Mouse (Mus musculus): ENCODE measurements at regions not wholly inside any gene's neighbourhood (a gene's known extent, or its start where the extent isn't known, plus 50 kb on each side); places are given as distances from the start of the nearest gene placed in this dataset.

- DNase-seq (ENCODE audit: low spot score) (no peak), ATAC-seq (no peak)
- Histone ChIP-seq H3K27ac (peak overlapping the region; percentile 71), H3K4me2 (ENCODE audit: low read depth, low read length) (peak overlapping the region; percentile 13; the same call in 1 of the 2 replicates), H3K36me3 (ENCODE audit: insufficient read depth, low read length) (no peaks in the 10 kb centered on the region), H3K9me3 (ENCODE audit: low read length) (no peaks in the 10 kb centered on the region), H3K4me1 (ENCODE audit: insufficient read depth, low read length) (peaks cover 9% of the 10 kb centered on the region), H3K4me3 (ENCODE audit: low read length) (no peak overlapping the region), H3K27me3 (ENCODE audit: insufficient read depth, low read length) (no peaks in the 10 kb centered on the region), H3K9ac (replicated peaks; ENCODE audit: low read length) (no peak overlapping the region)
- 26% methylated on average over 11 of the region's 11 CpGs for WGBS
- no peak for TF ChIP-seq CTCF (IDR thresholded peaks at IDR 0.05; ENCODE audit: low read depth)
Observed at GRCm38 (mm10) chr8:10761694-10762305, 246.5 kb downstream of the Irs2 start.

GRCm38 (mm10) chr8:10760851-10761693 is 247.2 kb downstream of the Irs2 start:
- TF ChIP-seq CTCF (IDR thresholded peaks at IDR 0.05; ENCODE audit: low read depth): no peak
- ATAC-seq: peak; percentile 94
- Histone ChIP-seq H3K4me1 (ENCODE audit: insufficient read depth, low read length) (peaks cover 9% of the 10 kb centered on the region), H3K4me3 (ENCODE audit: low read length) (no peak overlapping the region), H3K4me2 (ENCODE audit: low read depth, low read length) (peak overlapping the region; percentile 13; the same call in 1 of the 2 replicates), H3K9me3 (ENCODE audit: low read length) (no peaks in the 10 kb centered on the region), H3K27ac (peak overlapping the region; percentile 71), H3K9ac (replicated peaks; ENCODE audit: low read length) (0 out of 2 replicates have a peak overlapping the region, but pooled peaks have one; percentile 21), H3K27me3 (ENCODE audit: insufficient read depth, low read length) (no peaks in the 10 kb centered on the region), H3K36me3 (ENCODE audit: insufficient read depth, low read length) (no peaks in the 10 kb centered on the region)
- DNase-seq (ENCODE audit: low spot score): peak; percentile 86
- 7% methylated on average over 17 of the region's 17 CpGs for WGBS

- no peaks in the 10 kb centered on the region for H3K36me3 ChIP-seq (ENCODE audit: insufficient read depth, low read length)
- no peak for ATAC-seq
- peak overlapping the region; percentile 71 for H3K27ac ChIP-seq
- no peak overlapping the region for H3K4me3 ChIP-seq (ENCODE audit: low read length)
- no peak overlapping the region for H3K9ac ChIP-seq (replicated peaks; ENCODE audit: low read length)
- no peak for TF ChIP-seq CTCF (IDR thresholded peaks at IDR 0.05; ENCODE audit: low read depth)
- peak; percentile 7 for DNase-seq (ENCODE audit: low spot score)
- WGBS: 26% methylated on average over 6 of the region's 6 CpGs
- H3K4me1 ChIP-seq (ENCODE audit: insufficient read depth, low read length): peaks cover 9% of the 10 kb centered on the region
- no peak overlapping the region for H3K4me2 ChIP-seq (ENCODE audit: low read depth, low read length)
- no peaks in the 10 kb centered on the region for H3K27me3 ChIP-seq (ENCODE audit: insufficient read depth, low read length)
- H3K9me3 ChIP-seq (ENCODE audit: low read length): no peaks in the 10 kb centered on the region
Observed at GRCm38 (mm10) chr8:10760231-10760630, 248.0 kb downstream of the Irs2 start.

GRCm38 (mm10) chr8:10758151-10758550 is 250.1 kb downstream of the Irs2 start:
- H3K9ac ChIP-seq (replicated peaks; ENCODE audit: low read length): no peak overlapping the region
- TF ChIP-seq CTCF (IDR thresholded peaks at IDR 0.05; ENCODE audit: low read depth): no peak
- H3K9me3 ChIP-seq (ENCODE audit: low read length): no peaks in the 10 kb centered on the region
- H3K4me1 ChIP-seq (ENCODE audit: insufficient read depth, low read length): peaks cover 9% of the 10 kb centered on the region
- no peak overlapping the region for H3K4me2 ChIP-seq (ENCODE audit: low read depth, low read length)
- DNase-seq (ENCODE audit: low spot score) (no peak), ATAC-seq (no peak)
- no peaks in the 10 kb centered on the region for H3K27me3 ChIP-seq (ENCODE audit: insufficient read depth, low read length)
- H3K4me3 ChIP-seq (ENCODE audit: low read length): no peak overlapping the region
- WGBS: 90% methylated on average over 4 of the region's 4 CpGs
- no peaks in the 10 kb centered on the region for H3K36me3 ChIP-seq (ENCODE audit: insufficient read depth, low read length)
- H3K27ac ChIP-seq: no peak overlapping the region

- no peak for TF ChIP-seq CTCF (IDR thresholded peaks at IDR 0.05; ENCODE audit: low read depth)
- DNase-seq (ENCODE audit: low spot score): no peak
- Histone ChIP-seq H3K27me3 (ENCODE audit: insufficient read depth, low read length) (no peaks in the 10 kb centered on the region), H3K27ac (no peak overlapping the region), H3K9ac (replicated peaks; ENCODE audit: low read length) (no peak overlapping the region), H3K36me3 (ENCODE audit: insufficient read depth, low read length) (no peaks in the 10 kb centered on the region), H3K9me3 (ENCODE audit: low read length) (no peaks in the 10 kb centered on the region), H3K4me3 (ENCODE audit: low read length) (no peak overlapping the region), H3K4me1 (ENCODE audit: insufficient read depth, low read length) (no peaks in the 10 kb centered on the region), H3K4me2 (ENCODE audit: low read depth, low read length) (no peak overlapping the region)
- 71% methylated on average over 4 of the region's 4 CpGs for WGBS
- ATAC-seq: 0 out of 2 replicates have a peak, but pooled peaks have one; percentile 5
Observed at GRCm38 (mm10) chr8:10754986-10755308, 253.3 kb downstream of the Irs2 start.

GRCm38 (mm10) chr8:10754232-10754985 is 253.8 kb downstream of the Irs2 start:
- no peaks in the 10 kb centered on the region for H3K4me1 ChIP-seq (ENCODE audit: insufficient read depth, low read length)
- H3K4me3 ChIP-seq (ENCODE audit: low read length): no peak overlapping the region
- no peaks in the 10 kb centered on the region for H3K36me3 ChIP-seq (ENCODE audit: insufficient read depth, low read length)
- peak; percentile 73 for ATAC-seq
- no peaks in the 10 kb centered on the region for H3K9me3 ChIP-seq (ENCODE audit: low read length)
- 53% methylated on average over 13 of the region's 13 CpGs for WGBS
- no peaks in the 10 kb centered on the region for H3K27me3 ChIP-seq (ENCODE audit: insufficient read depth, low read length)
- H3K4me2 ChIP-seq (ENCODE audit: low read depth, low read length): no peak overlapping the region
- H3K27ac ChIP-seq: no peak overlapping the region
- no peak overlapping the region for H3K9ac ChIP-seq (replicated peaks; ENCODE audit: low read length)
- no peak for TF ChIP-seq CTCF (IDR thresholded peaks at IDR 0.05; ENCODE audit: low read depth)
- no peak for DNase-seq (ENCODE audit: low spot score)
